Mouse (Mus musculus) kidney, postnatal 4 days (tissue): ENCODE measurements around the gene Rufy1.

Experiments
- DNase-seq, 2 experiments: peaks; one replicate each; pipeline ENCODE4 v3.0.0; 2021; ENCODE audit warnings: mixed read lengths in 2 of 2

Gene Rufy1

DNA sequence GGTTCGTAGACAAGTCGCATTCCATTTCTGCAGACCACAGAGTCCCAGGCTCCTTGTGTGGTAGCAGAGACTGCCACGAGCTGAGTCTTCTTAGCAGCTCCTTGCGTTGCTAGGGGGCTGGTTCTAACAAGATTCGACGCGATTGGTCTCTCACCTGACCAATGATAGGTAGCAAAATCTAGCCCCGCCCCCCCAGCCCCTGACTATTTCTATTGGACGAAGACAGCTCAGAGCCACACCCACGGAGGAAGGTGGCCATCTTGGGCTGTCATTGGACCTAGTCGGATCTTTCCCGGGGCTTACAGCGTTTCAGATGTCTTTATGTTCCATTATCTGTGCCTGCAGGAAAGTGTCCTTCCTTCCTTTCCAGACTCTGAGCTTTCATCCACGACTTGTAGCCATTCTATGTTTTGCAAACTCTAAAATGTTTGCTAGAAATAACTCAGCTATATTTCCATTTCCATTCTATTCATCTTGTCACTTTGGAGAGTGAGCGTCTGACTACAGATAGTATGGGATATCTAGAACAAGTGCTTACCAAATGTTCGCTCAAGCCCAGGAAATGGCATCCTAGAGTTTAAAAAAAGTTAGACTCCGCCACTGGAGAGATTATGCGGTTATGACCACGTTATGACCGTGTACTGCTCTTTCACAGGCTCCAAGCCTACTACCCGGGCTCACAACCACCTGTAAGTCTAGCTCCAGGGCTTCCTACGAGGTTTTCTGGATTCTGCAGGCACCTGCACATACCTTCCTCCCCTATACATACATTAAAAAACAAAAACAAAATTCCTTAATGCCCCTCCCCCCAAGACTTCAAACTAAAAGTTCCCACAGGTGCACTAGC lies 8.8 kb downstream of the Rufy1 start:
- DNase-seq, result peak; percentile 76 to 85

- DNase-seq, result no peak
Measured at GRCm38 (mm10) chr11:50421461-50421860, 9.5 kb downstream of the Rufy1 start.

DNA sequence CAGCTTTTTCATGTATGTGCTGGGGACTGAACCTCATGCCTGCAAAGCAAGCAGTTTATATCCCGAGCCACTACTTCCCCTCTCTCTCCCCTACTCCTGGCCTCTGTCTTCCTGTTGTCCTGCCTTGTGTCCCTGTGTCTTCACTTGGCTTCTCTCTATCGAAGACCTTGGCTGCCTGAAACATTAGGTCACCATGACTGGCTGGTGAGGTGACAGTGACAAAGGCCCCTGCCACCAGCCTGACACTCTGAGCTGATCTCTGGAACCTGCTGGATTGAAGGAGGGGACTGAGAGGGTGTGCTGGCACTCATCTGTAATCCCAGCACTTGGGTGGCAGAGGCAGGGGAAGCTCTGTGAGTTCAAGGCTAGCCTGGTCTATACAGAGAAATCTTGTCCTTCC lies 13.1 kb downstream of the Rufy1 start:
- no peak for DNase-seq

GRCm38 (mm10) chr11:50415563-50416241 lies 15.2 kb downstream of the Rufy1 start:
- no peak for DNase-seq

GRCm38 (mm10) chr11:50407235-50407634 lies 23.7 kb downstream of the Rufy1 start:
- DNase-seq, result no peak

GRCm38 (mm10) chr11:50403367-50404014 lies 27.4 kb downstream of the Rufy1 start:
- DNase-seq, result peak; percentile 37 to 56

- no peak for DNase-seq
Measured at GRCm38 (mm10) chr11:50402481-50402880, 28.4 kb downstream of the Rufy1 start.

DNA sequence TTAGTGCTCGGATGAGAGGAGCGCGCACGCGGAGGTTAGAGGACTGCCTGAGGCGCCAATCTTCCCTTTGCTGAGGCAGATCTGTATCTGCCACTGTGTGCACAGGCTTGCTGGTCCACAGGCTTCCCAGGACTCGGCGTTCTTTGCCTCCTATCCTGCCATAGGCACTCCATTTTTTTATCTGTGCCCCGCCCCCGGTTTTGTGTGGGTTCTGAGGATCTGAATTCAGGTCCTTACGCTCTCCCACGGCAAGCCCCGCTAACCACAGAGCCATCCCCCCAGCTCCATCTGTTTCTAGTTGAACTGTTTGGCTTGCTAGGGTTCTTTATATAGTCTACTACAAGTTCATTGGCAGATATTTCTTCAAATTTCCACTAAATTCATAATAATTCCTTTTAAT lies 32.1 kb downstream of the Rufy1 start:
- no peak for DNase-seq

DNA sequence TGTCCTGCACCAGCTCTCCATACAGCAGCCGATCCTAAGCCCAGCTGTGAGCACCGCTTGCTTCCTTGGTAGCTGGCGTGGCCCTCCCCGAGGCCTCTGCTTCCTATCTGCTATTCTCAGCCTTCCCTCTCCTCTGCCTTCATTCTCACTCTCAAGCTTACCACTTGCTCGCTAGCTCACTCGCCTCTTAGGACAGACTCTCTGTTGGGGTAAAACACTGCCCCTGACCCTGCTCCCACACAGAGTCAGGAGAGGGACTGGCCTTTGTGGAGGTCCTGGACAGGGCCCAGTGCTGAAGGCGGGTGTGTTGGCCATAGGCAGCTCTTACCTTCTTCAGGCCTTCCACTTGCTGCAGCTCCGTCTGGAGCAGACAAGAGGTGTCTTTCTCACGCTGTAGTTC lies 33.6 kb downstream of the Rufy1 start:
- no peak for DNase-seq

DNA sequence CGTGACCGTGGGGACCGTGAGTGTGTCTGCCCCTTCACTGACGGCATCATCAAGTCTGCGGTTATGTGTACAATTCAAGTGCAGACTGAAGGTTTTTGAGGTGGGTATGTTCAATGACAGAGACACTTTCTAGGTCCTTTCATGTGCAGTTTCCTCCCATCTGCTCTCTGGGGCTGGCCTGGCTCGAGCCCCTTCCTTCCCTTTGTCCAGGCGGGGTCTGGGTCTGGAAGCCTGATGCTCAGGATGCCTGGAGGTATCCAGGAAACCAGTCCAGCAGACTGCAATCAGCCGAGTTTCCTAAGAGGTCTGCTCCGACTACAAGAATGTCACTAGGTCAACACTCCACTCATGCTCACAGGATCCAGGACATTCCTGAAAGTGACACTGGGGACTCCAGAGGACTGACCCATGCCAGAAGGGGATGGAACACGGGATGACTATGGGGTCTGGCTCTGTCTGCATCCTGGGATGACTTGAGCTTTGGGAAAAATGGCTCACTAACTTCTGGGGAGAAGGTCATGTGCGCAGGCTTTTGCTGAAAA lies 34.1 kb downstream of the Rufy1 start:
- no peak for DNase-seq

DNA sequence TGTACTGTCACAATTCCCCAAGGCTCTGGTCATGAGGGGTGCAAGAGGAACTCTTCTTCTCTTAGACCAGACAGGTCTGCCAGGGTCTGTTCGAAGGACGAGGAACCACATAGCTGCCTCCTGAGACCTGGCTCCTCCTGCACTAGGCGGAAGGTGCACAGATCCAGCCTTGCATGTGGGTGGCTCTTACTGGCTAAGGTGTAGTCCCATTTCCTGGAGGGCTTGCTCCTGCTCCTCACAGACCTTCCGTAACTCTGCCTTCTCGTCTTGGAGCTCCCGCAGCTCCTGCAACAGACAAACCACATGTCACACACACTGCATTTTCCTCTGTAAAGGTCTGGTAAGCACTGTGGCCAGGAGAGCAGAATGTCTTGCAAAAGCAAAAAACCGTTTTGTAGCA lies 36.2 kb downstream of the Rufy1 start:
- no peak for DNase-seq

DNA sequence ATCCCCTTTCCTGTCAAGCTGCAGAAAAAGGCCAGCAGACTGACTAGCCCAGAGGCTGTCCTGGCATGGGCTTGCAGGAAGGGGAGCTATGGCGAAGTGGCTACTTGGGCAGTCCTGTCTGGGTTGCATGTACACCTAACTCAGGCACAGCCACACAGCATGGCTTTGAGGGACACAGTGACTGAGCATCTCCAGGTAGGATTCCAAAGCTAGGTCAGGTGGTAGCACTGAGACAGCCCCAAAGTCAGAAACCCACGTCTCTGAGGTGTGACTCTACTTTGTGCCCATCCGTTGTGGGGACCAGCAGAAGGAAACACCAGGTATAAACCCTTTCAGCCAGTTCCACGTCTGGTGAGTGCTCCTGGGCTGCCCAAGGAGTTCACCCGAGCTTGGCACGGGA lies 37.6 kb downstream of the Rufy1 start:
- DNase-seq, result no peak

DNA sequence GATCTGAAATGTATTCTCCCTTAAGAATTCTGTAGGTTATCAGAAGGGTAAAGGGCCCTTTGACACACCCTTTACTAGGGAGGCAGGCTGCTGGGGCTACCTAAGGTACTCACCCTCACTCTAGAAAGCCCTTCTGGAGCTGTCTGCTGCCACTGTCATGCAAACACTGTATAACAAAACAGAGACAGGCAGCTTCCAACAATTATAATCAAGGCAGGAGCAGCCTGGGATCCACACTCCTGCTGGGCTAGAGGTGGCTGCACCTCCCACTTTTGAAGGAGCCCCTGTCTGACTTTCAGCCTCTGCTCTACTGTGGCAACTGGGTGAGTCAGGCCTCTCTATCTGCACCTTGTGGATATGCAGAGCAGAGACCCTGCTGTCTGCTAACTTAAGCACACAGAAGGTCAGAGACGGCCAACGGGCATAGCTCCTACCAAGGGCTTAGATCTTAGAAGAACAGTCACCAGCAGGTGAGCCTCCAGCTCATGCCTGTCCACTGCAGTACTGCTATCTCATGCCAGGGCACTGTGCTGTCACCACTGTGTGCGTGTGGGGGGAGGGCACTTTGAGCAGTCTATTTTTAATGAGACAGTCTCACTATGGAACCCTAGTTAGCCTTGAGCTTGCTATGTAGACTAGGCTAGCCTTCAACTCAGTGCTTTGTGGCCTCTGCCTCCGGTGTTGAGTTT lies 39.5 kb downstream of the Rufy1 start:
- DNase-seq, result no peak

GRCm38 (mm10) chr11:50389616-50390015 lies 41.3 kb downstream of the Rufy1 start:
- no peak for DNase-seq

DNA sequence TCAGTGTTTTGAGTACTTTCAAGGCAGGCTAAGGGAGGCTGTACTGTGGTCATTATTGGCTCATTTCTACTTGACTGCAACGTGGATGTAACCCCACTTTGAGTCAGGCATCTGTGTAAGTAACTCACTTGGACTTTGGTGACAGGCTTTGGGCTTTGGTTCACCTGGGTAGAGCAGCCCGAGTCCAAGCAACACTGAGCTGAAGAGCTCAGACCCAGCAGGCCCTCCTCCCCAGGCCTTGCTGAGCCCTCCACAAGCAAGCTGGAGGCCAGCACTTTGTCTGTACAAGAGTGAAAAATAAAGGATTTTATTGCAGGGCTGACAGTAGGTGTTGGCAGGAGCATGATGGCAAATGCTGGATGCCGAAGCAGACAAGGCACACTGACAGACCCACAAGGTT lies 41.9 kb downstream of the Rufy1 start:
- DNase-seq, result no peak

GRCm38 (mm10) chr11:50388217-50388929 lies 42.6 kb downstream of the Rufy1 start:
- no peak for DNase-seq

DNA sequence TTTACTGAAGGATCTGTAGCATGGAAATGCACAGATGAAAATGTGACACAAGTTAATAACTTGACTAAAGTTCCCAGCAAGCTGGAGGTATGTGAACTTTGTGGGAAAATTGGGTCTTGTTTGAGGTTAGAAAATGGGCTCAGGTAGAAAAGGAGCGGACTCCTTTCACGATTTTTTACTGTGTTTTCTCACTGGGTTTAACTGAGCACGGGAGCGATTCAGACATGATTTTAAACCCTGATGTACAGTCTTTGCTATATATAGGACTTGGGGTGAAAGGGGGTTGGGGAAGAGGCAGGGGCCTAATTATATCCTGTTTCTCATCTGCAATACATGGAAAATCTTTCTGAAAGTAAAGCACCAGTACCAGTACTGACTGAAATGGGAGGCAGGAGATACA lies 43.2 kb downstream of the Rufy1 start:
- no peak for DNase-seq

DNA sequence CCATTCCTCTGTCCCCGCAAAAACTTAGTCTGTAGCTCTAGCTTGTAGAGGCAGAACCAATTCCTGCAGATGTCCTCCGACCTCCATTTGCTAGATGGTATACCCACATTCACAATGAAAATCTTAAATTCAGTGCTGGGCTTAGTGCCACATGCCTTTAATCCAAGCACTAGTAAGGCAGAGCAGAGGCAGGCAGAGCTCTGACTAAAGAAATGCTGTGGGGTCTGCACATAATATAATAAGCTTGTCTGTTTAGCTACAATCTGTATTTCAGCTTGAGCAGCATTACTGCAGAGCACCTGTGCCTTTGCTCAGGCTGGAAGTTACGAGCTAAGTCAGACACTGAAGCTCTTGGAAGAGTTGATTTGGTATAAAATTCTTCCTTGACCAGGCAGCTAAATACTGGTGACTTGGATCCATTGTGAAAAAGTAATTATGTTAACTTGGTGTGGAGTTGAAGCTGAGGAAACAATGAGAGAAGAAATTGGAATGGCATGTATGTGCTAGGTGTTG lies 43.7 kb downstream of the Rufy1 start:
- DNase-seq, result no peak

GRCm38 (mm10) chr11:50381311-50381710 lies 49.6 kb downstream of the Rufy1 start:
- DNase-seq, result no peak

DNA sequence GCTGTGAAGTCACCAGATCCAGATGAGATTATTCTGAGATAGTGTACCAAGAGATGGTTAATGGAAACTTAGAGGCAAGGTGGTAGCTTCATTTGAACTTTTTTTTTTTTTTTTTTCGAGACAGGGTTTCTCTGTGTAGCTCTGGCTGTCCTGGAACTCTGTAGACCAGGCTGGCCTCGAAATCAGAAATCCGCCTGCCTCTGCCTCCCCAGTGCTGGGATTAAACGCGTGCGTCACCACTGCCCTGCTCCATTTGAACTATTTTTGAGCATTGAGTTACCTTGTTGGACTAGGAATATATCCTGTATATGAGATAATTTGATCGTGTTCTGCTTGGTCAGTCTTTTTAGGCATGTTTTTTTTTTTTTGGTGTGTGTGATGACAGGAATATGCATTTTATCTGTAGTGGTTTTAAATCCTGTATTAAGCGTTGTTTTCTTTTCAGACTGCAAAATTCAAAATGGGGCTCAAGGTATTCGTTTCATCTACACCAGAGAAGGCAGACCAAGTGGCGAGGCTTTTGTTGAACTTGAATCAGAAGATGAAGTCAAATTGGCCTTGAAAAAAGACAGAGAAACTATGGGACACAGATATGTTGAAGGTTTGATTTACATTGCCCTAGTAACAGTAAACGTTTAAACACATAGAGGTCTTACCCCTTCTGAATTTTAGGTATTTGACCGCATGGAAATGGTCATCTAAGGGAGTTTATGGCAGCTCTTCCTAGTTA lies 51.7 kb downstream of the Rufy1 start:
- DNase-seq, result no peak
